9 mouse cellular contexts compared by ENCODE assay signal in the genomic region with DNA sequence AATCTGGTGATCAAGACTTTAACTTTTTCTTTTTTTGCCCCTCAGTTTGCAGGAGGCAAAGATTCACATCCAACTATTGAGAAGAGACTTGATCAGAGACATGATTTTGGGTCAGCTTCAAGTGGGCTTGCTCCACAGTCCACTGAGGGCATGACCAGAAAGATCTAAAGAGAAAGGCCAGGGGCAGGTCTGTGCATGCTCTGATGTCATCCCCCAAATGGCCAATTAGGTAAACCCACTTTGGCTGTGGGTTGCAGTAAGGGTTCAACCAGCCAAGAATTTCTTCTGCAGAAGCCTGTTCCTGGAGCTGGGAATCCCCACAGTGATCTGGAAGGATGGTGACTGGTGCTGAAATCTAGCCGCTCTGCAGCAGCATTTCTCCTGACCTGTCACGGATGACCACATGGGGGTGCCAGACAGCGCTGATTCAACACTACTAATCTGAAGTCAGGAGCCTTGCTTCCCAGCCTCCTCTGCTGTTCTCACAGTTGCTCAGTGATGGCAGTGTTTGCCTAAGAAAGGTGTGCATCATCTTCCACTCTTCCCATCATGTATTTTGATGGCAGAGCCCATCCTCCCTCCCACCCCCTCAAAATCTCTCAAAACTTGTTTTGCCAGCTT. TPM values are rescaled to one million over a fixed set of nuclear protein-coding genes. Genes with fewer than 3 reads are reported as not detected.
DNase-seq lines count a peak whose midpoint lies in the region; ATAC-seq and TF ChIP-seq lines count a peak whose summit lies in the region.
"Had no signal": no experiment of that assay in that cellular context is flagged by ENCODE, and none has a peak within 500 bp of the region (broad histone marks: within the 10 kb centered on the region; RNA-seq: fewer than 3 reads in every experiment).

No protein-coding gene starts in this region.

- H3K4me1 ChIP-seq in embryonic facial prominence, embryonic 10.5 days, result peaks cover 3% of the 10 kb centered on the region; the same call in 1 of the 2 replicates
- no peaks in the 10 kb centered on the region for H3K4me1 ChIP-seq in kidney, embryonic 16.5 days (ENCODE audit: insufficient read depth, low read length)
- H3K4me1 ChIP-seq in liver, embryonic 13.5 days (replicated peaks), result no peaks in the 10 kb centered on the region
- H3K4me1 ChIP-seq in neural tube, embryonic 12.5 days, result no peaks in the 10 kb centered on the region
- no peaks in the 10 kb centered on the region for H3K4me1 ChIP-seq in testis, adult 2 months (ENCODE audit: control insufficient read depth, insufficient read depth, low read length)
- H3K4me1 ChIP-seq: embryonic facial prominence, embryonic 12.5 days had no signal

- DNase-seq in B cell, adult 2 months, result peak; percentile 79 to 84
- peak; percentile 83 for DNase-seq in adrenal gland, postnatal 10 days
- peak; percentile 63 for DNase-seq in embryonic facial prominence, embryonic 10.5 days (ENCODE audit: low spot score)
- peak; percentile 14 to 37 for DNase-seq in heart, adult 9 months (ENCODE audit: low spot score in 2 of 2)
- peak; percentile 20 for DNase-seq in liver, embryonic 13.5 days

- peak; percentile 61; the same call in 1 of the 2 replicates for TF ChIP-seq CTCF in testis, adult 2 months (IDR thresholded peaks at IDR 0.05; ENCODE audit: control insufficient read depth, insufficient read depth, insufficient replicate concordance, low read depth, low read length)

- WGBS in embryonic facial prominence, embryonic 10.5 days, result 12% methylated on average over 3 of the region's 3 CpGs
- 14% methylated on average over 3 of the region's 3 CpGs for WGBS in kidney, embryonic 16.5 days
- WGBS in liver, embryonic 13.5 days (ENCODE audit: insufficient replicate concordance), result 28% methylated on average over 3 of the region's 3 CpGs
- 13% methylated on average over 3 of the region's 3 CpGs for WGBS in neural tube, embryonic 12.5 days

- H3K9ac ChIP-seq in kidney, embryonic 16.5 days (replicated peaks; ENCODE audit: low read length), result no peak overlapping the region
- H3K9ac ChIP-seq in liver, embryonic 13.5 days, result no peak overlapping the region
- H3K9ac ChIP-seq in neural tube, embryonic 12.5 days, result no peak overlapping the region
- H3K9ac ChIP-seq: embryonic facial prominence, embryonic 12.5 days had no signal

- no peaks in the 10 kb centered on the region for H3K9me3 ChIP-seq in embryonic facial prominence, embryonic 10.5 days
- H3K9me3 ChIP-seq in kidney, embryonic 16.5 days (ENCODE audit: low read length), result no peaks in the 10 kb centered on the region
- H3K9me3 ChIP-seq in liver, embryonic 13.5 days (replicated peaks), result no peaks in the 10 kb centered on the region
- H3K9me3 ChIP-seq in neural tube, embryonic 12.5 days, result no peaks in the 10 kb centered on the region
- H3K9me3 ChIP-seq: embryonic facial prominence, embryonic 12.5 days had no signal

- H3K27ac ChIP-seq in embryonic facial prominence, embryonic 10.5 days (replicated peaks), result no peak overlapping the region
- no peak overlapping the region for H3K27ac ChIP-seq in kidney, embryonic 16.5 days (ENCODE audit: low read length)
- H3K27ac ChIP-seq in liver, embryonic 13.5 days, result no peak overlapping the region
- no peak overlapping the region for H3K27ac ChIP-seq in neural tube, embryonic 12.5 days
- H3K27ac ChIP-seq in testis, adult 2 months (ENCODE audit: control insufficient read depth, insufficient read depth, low read depth, low read length), result no peak overlapping the region
- H3K27ac ChIP-seq: embryonic facial prominence, embryonic 12.5 days had no signal

- TF ChIP-seq POLR2A in testis, adult 2 months (IDR thresholded peaks at IDR 0.05; ENCODE audit: control insufficient read depth, low read depth, low read length), result no peak

- no peak overlapping the region for H3K4me2 ChIP-seq in kidney, embryonic 16.5 days (replicated peaks; ENCODE audit: low read depth, low read length)
- H3K4me2 ChIP-seq in liver, embryonic 13.5 days, result no peak overlapping the region
- no peak overlapping the region for H3K4me2 ChIP-seq in neural tube, embryonic 12.5 days (replicated peaks)
- H3K4me2 ChIP-seq: embryonic facial prominence, embryonic 12.5 days had no signal

- H3K4me3 ChIP-seq in embryonic facial prominence, embryonic 10.5 days, result no peak overlapping the region
- H3K4me3 ChIP-seq in kidney, embryonic 16.5 days (ENCODE audit: low read length), result no peak overlapping the region
- H3K4me3 ChIP-seq in liver, embryonic 13.5 days (replicated peaks), result no peak overlapping the region
- H3K4me3 ChIP-seq in neural tube, embryonic 12.5 days, result no peak overlapping the region
- no peak overlapping the region for H3K4me3 ChIP-seq in testis, adult 2 months (ENCODE audit: control insufficient read depth, low read depth, low read length)
- H3K4me3 ChIP-seq: embryonic facial prominence, embryonic 12.5 days had no signal

- H3K36me3 ChIP-seq in embryonic facial prominence, embryonic 10.5 days (replicated peaks), result peaks cover 46% of the 10 kb centered on the region
- H3K36me3 ChIP-seq in kidney, embryonic 16.5 days (ENCODE audit: insufficient read depth, low read length), result peaks cover 27% of the 10 kb centered on the region
- H3K36me3 ChIP-seq in liver, embryonic 13.5 days, result peaks cover 28% of the 10 kb centered on the region
- H3K36me3 ChIP-seq in neural tube, embryonic 12.5 days, result peaks cover 37% of the 10 kb centered on the region
- no peaks in the 10 kb centered on the region for H3K36me3 ChIP-seq in testis, adult 2 months (ENCODE audit: control insufficient read depth, insufficient read depth, low read length)

- no peaks in the 10 kb centered on the region for H3K27me3 ChIP-seq in embryonic facial prominence, embryonic 10.5 days (replicated peaks; ENCODE audit: low read depth, poor library complexity, severe bottlenecking)
- H3K27me3 ChIP-seq in kidney, embryonic 16.5 days (ENCODE audit: insufficient read depth, low read length), result no peaks in the 10 kb centered on the region
- H3K27me3 ChIP-seq in liver, embryonic 13.5 days, result no peaks in the 10 kb centered on the region
- no peaks in the 10 kb centered on the region for H3K27me3 ChIP-seq in neural tube, embryonic 12.5 days (replicated peaks)
- no peaks in the 10 kb centered on the region for H3K27me3 ChIP-seq in testis, adult 2 months (ENCODE audit: control insufficient read depth, insufficient read depth, low read length)
- H3K27me3 ChIP-seq: embryonic facial prominence, embryonic 12.5 days had no signal

- peak; percentile 72; the same call in 1 of the 2 replicates for ATAC-seq in kidney, embryonic 16.5 days (ENCODE audit: low FRiP score, low TSS enrichment)
- ATAC-seq in liver, embryonic 13.5 days (ENCODE audit: low read depth), result no peak; the same call in 1 of the 2 replicates
- peak; percentile 73 for ATAC-seq in neural tube, embryonic 12.5 days (ENCODE audit: low FRiP score, low read depth)

RNA-seq across cellular contexts. Expression of gene Papolg, which starts 39.8 kb away (rescaled TPM):
- 10 to 100 TPM in 1 of 2 experiments, 1 to 10 TPM in 1; 9.8 to 11.1 TPM for total RNA-seq in adrenal gland, postnatal 10 days (2021)
- 19.9 and 21.3 TPM in 2 replicates for polyA plus RNA-seq in embryonic facial prominence, embryonic 10.5 days (2016; fragmentation: Nextera tagmentation; extraction: Ambion mirVana)
- 12.9 and 13.2 TPM in 2 replicates for polyA plus RNA-seq in kidney, embryonic 16.5 days (2015; fragmentation: Nextera tagmentation; extraction: Ambion mirVana)
- polyA plus RNA-seq in liver, embryonic 13.5 days (2015; fragmentation: Nextera tagmentation; extraction: Ambion mirVana), result 4.2 and 6.1 TPM in 2 replicates
- polyA plus RNA-seq in neural tube, embryonic 12.5 days (2016; fragmentation: Nextera tagmentation; extraction: Ambion mirVana), result 25.2 and 25.6 TPM in 2 replicates
- 4.6 and 4.9 TPM in 2 replicates for polyA plus RNA-seq in testis, adult 2 months (2012; rRNA removed)

Comparison
In these comparisons a context has a peak if more than half of its experiments do, and no peak if none do; other contexts are left out.
1. DNase-seq: peak in every context shown above with its lines; median percentile 83 in adrenal gland, postnatal 10 days; 82 in B cell, adult 2 months; 63 in embryonic facial prominence, embryonic 10.5 days; 26 in heart, adult 9 months; 20 in liver, embryonic 13.5 days.